Mouse (Mus musculus) lung, adult 10 weeks (tissue): ENCODE measurements around the gene B3galt6. TPM values are rescaled to one million over a fixed set of nuclear protein-coding genes. Genes with fewer than 3 reads are reported as not detected.

Source experiments
- polyA plus RNA-seq: library from polyadenylated mRNA; stranded (reverse); fragments of 350-450 nt; fragmentation: Illumina TruSeq; extraction: RNeasy Lipid Tissue Mini Kit (QIAGEN cat#74804); gene quantifications from one replicate; pipeline ENCODE4 v1.2.3, GENCODE M21; 2014; ENCODE audit warnings: low read depth, low replicate concordance; ENCODE audit not compliant: insufficient read depth

Gene B3galt6
- polyA plus RNA-seq, result 3.9 TPM

DNA sequence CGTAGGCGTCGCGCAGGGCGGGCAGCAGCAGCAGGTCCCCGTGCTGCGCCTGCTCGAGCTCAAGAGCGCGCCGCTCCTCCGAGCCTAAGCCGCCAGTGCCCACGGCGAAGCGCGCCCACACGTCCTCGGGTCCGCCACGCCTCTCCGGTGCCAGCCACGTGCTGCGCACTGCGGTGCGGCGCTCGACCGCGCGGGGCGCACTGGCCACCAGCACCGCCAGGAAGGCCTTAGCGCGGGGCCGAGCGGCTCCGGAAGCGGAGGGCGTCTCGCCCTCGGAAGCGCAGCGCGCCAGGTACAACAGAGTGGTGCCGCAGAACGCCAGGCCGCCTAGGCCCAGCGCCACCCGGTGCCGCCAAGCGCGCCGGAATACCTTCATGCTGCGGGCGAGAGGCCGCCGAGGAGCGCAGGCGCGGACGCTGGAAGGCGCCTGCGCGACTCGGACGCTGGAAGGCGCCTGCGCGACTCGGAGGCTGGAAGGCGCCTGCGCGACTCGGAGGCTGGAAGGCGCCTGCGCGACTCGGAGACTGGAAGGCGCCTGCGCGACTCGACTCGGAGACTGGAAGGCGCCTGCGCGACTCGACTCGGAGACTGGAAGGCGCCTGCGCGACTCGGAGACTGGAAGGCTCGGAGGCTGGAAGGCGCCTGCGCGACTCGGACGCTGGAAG is at the start of gene B3galt6, which contains the start of gene Sdf4:
B3galt6 (minus strand) TSS at position 409 of the 665 bp plus-strand sequence.
Sdf4 (plus strand) TSS at position 632 of the 665 bp plus-strand sequence.

DNA sequence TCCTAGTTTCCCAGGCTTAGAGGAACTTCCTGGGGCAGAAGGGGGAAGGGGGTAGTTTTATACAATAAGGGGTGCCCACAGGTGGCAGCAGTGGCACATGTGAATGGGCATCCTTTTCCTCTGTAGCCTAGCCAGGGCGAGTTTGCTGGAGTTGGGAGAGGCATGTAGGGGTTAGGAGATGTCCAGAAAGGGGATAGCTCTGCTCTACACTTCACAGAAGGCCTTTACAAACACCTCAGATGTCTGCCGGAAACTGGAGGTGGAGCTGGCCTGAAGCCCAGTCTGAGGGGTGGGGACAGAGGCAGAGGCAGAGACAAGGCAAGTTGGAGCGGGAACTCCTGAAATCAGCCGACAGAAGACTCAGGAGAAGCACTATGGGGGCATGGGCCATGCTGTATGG is 33.6 kb upstream of the B3galt6 start, which contains the start of gene Tnfrsf18:
Tnfrsf18 (plus strand) TSS at position 152 of the 400 bp plus-strand sequence.

DNA sequence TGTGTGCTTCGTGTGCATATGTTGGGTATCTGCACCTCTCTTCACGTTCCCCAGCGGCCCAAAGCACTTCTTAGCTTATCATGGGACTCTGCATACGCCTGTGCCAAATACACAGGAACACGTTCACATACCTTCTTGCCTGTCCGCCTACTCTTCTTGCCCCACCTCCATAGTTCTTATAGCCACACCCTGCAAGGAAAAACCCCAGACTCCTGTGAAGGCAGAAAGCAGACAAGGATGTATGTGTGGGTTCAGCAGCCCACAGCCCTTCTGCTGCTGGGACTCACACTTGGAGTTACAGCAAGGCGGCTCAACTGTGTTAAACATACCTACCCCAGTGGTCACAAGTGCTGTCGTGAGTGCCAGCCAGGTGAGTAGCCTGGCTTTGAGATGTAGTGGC is 21.2 kb upstream of the B3galt6 start, which contains the start of gene Tnfrsf4:
Tnfrsf4 (plus strand) TSS at position 207 of the 400 bp plus-strand sequence.

DNA sequence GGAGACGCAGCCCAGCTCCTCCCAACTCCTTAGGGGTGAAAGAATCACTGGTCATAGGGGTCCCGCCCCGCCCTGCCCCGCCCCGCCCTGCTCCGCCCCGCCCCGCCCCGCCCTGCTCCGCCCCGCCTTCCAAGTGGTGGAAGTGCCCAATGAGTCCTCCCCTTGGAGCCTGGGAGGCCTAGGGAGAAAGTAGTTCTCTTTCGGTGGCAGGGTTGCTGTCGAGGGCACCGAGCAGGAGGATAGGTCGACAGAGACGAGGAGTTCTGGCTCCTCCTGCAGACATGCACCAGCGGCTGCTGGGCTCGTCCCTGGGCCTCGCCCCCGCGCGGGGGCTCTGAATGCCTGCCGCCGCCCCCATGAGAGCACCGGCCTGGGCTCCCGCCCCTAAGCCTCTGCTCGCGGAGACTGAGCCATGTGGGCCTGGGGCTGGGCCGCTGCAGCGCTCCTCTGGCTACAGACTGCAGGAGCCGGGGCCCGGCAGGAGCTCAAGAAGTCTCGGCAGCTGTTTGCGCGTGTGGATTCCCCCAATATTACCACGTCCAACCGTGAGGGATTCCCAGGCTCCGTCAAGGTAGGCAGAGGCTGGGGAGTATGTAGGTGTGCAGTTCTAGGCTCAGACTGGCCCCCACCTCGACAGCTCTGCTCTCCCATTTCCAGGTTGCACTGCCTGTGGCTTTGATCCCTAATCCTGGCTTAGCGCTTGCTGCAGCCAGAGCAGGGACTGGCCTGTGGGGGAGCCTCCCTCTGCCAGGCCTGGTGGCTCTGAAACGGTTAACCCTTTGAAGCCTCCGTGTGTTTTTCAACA is 30.1 kb downstream of the B3galt6 start, which contains the start of gene C1qtnf12:
C1qtnf12 (plus strand) TSS at position 152 of the 805 bp plus-strand sequence.

GRCm38 (mm10) chr4:155943534-155944249 is 48.8 kb downstream of the B3galt6 start, which contains the start of gene Ube2j2:
Gene Ube2j2 (plus strand): TSS chr4:155943831.

Other genes starting within 250 kb of the B3galt6 start
- 17.7 TPM for gene Atad3a, start 231.6 kb downstream of the B3galt6 start, polyA plus RNA-seq
- gene Vwa1, start 218.0 kb downstream of the B3galt6 start, polyA plus RNA-seq, result 3.0 TPM
- 0.29 TPM for gene Tmem88b, start 206.8 kb downstream of the B3galt6 start, polyA plus RNA-seq
- gene Ankrd65, start 202.2 kb downstream of the B3galt6 start, polyA plus RNA-seq, result 3.2 TPM
- 112 TPM for gene Mrpl20, start 189.8 kb downstream of the B3galt6 start, polyA plus RNA-seq
- 51.7 TPM for gene Ccnl2, start 180.2 kb downstream of the B3galt6 start, polyA plus RNA-seq
- gene Aurkaip1, start 161.4 kb downstream of the B3galt6 start, polyA plus RNA-seq, result 106 TPM
- gene Mxra8, start 153.0 kb downstream of the B3galt6 start, polyA plus RNA-seq, result 188 TPM
- gene Dvl1, start 145.2 kb downstream of the B3galt6 start, polyA plus RNA-seq, result 25.1 TPM
- 0.19 TPM for gene Tas1r3, start 129.3 kb downstream of the B3galt6 start, polyA plus RNA-seq
- gene Cptp, start 123.2 kb downstream of the B3galt6 start, polyA plus RNA-seq, result 6.7 TPM
- 18.8 TPM for gene Ints11, start 123.1 kb downstream of the B3galt6 start, polyA plus RNA-seq
- gene Pusl1, start 100.9 kb downstream of the B3galt6 start, polyA plus RNA-seq, result 13.1 TPM
- 6.0 TPM for gene Acap3, start 100.8 kb downstream of the B3galt6 start, polyA plus RNA-seq
- 45.9 TPM for gene Ube2j2, start 48.8 kb downstream of the B3galt6 start, polyA plus RNA-seq
- 18.9 TPM for gene C1qtnf12, start 30.3 kb downstream of the B3galt6 start, polyA plus RNA-seq
- gene Sdf4, start 223 bp upstream of the B3galt6 start, polyA plus RNA-seq, result 179 TPM
- gene Tnfrsf4, start 21.2 kb upstream of the B3galt6 start, polyA plus RNA-seq, result 2.9 TPM
- 4.0 TPM for gene Tnfrsf18, start 33.5 kb upstream of the B3galt6 start, polyA plus RNA-seq
- gene Ttll10, start 66.8 kb upstream of the B3galt6 start, polyA plus RNA-seq, result 1.3 TPM
- gene 9430015G10Rik, start 117.3 kb upstream of the B3galt6 start, polyA plus RNA-seq, result 4.0 TPM
- not detected for gene Rnf223, start 137.9 kb upstream of the B3galt6 start, polyA plus RNA-seq
- 53.1 TPM for gene Agrn, start 204.8 kb upstream of the B3galt6 start, polyA plus RNA-seq
- gene Isg15, start 208.2 kb upstream of the B3galt6 start, polyA plus RNA-seq, result 46.9 TPM
- 2.0 TPM for gene AW011738, start 210.7 kb upstream of the B3galt6 start, polyA plus RNA-seq
- 1.2 TPM for gene Perm1, start 223.2 kb upstream of the B3galt6 start, polyA plus RNA-seq
- gene Plekhn1, start 242.2 kb upstream of the B3galt6 start, polyA plus RNA-seq, result 11.9 TPM
- 23.9 TPM for gene Noc2l, start 243.4 kb upstream of the B3galt6 start, polyA plus RNA-seq